Mouse (Mus musculus): ENCODE measurements around the gene Ctnna2.

Ctnna2 gene

GRCm38 (mm10) chr6:77979241-77979961 lies at the start of gene Ctnna2:
TSS of gene Ctnna2 (minus strand) at chr6:77979699.
- DNase-seq = peak; percentile 99

GRCm38 (mm10) chr6:77980137-77981052 lies 896 bp upstream of the Ctnna2 start:
- DNase-seq = no peak

DNA sequence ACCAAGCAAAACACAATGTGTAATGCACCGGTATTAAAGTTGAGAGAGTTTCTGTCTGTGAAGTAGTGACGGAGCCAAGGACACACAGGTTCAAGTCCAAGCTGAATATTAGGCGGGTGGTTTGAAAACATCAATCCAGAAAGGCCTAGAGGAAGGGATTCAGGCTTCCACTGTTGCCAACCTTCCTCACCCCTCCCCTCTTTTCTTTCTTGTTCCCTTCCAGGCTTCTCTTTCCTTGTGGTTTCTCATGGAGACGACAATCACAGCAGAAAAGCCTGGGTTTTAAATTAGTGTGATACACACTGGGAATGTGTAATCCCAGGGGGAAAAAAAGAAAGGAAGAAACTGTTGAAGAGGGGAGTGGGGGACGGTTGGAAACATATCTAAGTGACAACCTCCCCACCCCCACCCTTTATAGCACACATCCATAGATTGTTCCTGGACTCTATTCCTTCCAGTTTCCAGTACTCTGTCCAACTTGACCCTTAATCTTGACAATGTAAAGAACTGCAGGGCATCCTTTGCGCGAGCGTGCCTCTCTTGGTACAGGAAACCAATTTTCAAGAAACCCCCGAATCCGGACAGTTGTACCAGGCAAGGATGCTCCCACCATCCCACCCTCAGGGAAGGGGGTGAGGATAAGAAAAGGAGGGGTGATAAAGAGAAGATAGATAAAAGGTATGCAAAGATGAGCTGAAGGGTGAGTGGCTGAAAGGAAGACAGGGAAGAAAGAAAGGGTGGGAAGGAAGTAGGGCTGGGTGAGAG lies 841 bp downstream of the Ctnna2 start:
- peak; percentile 13 to 51 for DNase-seq

GRCm38 (mm10) chr6:77970545-77971242 lies 8.8 kb downstream of the Ctnna2 start:
- DNase-seq = peak; percentile 40 to 55

DNA sequence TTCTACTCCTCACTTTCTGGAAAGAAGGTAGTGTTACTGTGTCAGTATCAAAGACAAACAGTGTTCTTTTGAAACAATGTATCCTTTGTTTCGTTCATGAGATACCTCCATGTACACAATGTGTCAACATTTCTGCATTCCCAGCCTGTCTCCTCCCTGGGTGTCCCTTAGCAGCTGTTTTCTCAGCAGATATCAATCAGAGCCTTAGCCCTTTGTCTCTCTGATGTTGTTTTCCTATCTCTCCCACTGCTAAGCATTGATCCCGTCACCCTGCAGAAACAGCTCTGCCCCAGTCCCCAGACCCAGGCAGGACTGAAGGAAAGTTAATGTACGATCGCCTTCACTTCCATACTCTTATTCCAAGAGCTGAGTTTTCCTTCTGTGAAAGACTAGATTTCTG lies 9.7 kb downstream of the Ctnna2 start:
- DNase-seq = no peak

DNA sequence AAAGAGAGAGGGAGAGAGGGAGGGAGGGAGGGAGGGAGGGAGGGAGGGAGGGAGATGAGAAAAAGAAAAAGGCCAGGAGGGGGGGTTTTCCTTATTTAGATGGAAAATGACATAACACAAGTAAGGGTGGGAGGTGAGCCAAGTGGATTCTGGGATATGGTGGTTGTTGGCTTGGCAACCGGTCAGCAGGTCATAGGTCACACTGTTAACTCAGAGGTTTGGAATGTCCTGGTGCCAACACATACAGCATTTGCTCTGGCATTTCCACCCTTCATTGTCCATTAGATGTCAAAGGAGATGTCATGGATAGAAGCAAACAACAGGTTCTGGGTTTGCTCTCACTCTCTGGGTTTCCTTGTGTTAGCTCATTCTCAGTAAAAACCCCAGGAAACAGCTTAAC lies 17.5 kb downstream of the Ctnna2 start:
- DNase-seq = no peak

GRCm38 (mm10) chr6:77951276-77951675 lies 28.2 kb downstream of the Ctnna2 start:
- DNase-seq = peak in 1 of 2 experiments; percentile 43

DNA sequence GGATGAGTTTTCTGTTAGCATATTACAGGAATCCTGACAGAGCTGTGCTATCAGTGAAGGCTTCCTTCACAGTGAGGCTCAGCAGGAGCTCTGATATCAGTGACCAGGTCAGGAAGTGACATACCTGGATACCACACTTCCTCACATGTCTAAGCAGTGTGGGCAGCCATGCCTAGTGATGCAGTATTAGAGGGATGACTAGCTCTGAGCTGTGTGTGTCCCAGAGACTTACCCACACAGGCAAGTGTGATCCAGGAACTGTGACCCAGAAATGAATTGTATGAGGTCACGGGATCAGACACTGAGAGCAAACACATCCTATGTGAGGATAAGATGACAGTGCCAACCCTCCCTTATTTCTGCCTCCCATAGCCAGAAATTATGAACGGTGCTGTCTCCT lies 28.8 kb downstream of the Ctnna2 start:
- DNase-seq = peak in 1 of 2 experiments; percentile 8

DNA sequence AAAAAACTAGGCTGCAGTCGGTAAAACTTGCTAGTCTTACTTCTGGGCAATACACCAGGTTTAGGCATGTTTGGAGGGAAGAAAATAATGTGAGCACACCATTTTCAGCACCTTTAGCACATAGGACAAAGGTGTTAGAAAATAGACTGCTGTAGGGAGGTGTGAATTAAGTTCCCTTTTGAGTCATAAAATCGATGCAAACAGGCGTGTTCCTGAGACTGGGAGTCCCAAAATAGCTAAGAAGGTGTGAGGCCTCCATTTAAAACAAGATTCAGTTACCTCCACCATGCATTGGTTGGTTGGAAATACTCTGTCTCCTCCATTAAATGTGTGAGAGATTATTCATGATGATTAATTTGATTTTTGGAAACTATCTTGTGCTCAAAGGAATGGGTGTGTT lies 50.1 kb downstream of the Ctnna2 start:
- DNase-seq = no peak

DNA sequence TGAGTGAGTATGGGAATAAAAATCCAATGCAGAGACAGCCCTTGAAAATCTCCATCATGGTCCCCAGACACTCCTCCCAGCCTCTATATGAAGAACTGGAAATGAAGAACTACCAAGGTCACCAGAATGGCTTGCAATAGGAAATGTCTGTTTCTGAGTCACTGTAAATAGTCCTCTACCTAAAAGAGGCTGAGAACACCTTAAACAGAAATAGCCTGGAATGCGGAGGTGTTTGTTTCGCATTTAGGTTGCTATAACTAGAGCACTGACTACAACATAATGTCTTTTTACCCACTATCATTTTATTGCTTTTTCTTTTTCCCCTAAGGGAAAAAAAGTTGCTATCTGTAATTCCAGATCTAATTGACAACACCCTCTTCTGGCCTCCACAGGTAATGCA lies 106.3 kb downstream of the Ctnna2 start:
- DNase-seq = no peak

- no peak for DNase-seq
Observed at GRCm38 (mm10) chr6:77869313-77869712, 110.2 kb downstream of the Ctnna2 start.

GRCm38 (mm10) chr6:77868119-77868518 lies 111.4 kb downstream of the Ctnna2 start:
- no peak for DNase-seq

DNA sequence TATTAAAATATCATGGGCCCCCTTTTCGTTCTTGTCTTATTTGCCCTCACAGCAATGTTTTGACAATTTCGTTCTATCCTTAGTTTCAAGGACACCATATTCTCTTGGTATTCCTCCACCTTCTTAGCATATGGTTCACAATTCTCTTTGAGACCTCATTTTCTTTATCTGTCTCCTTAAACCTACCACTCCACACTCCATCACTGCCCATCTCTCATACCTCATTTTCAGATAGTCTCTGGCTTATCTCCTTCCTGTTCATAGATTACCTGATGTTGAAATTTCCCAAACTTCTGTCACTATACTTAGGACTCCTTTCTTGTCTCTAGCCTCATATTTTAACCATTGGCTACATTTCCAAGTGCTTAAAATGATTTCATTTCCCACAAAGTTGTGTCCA lies 116.1 kb downstream of the Ctnna2 start:
- no peak for DNase-seq

DNA sequence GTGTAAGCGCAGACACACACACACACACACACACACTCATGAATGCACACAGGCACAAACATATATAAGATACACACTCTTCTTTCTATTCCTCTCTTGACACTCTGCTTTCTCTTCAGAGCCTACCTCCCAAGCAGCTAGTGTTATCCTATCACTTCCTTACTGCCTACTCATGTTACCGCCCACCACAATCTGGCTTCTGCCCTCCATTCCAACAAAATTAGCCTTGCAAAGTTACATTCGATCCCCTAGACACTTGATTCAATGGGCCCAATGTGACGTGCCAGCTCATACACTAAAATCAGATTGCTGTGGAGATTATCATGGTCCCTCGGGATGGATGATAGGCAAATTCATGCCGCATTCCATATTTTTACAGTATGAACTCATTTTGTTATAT lies 116.7 kb downstream of the Ctnna2 start:
- DNase-seq = no peak

DNA sequence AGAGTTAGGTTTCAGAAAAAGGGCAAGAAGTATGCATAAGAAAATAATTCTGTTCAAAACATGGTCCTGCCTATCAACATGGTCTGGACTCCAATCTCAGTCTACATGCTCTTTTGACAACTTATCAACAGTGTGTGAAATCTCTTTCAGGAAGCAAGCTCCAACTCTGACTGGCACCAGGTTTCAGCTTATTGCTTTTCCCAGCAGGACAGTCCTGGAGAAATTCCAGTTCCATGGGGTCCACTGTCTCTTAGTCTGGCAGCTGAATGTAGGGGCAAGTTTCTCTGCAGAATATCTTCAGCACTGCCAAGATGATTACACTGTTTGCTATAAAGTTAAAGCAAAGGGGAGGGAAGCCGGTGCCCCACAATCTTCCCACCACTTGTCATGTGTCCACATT lies 130.1 kb downstream of the Ctnna2 start:
- peak; percentile 31 to 72 for DNase-seq

- no peak for DNase-seq
Observed at GRCm38 (mm10) chr6:77848796-77849195, 130.7 kb downstream of the Ctnna2 start.

GRCm38 (mm10) chr6:77847651-77848050 lies 131.8 kb downstream of the Ctnna2 start:
- no peak for DNase-seq

DNA sequence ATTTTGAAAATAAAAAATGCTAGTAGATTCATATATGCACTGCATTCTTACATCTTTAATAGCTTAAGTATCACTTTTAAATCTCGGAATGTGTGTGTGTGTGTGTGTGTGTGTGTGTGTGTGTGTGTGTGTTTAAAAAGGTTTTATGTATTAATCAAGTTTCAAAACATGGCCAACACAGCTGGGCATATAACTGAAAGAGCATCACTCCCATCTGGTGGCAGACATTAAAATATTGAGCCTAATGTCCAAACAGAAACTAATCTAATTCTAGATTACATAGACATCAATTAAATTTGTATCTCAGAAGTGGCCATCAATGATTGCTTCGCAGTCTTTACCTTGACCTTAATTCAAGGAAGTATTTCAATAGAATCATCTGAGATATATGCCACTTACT lies 140.4 kb downstream of the Ctnna2 start:
- DNase-seq = no peak

DNA sequence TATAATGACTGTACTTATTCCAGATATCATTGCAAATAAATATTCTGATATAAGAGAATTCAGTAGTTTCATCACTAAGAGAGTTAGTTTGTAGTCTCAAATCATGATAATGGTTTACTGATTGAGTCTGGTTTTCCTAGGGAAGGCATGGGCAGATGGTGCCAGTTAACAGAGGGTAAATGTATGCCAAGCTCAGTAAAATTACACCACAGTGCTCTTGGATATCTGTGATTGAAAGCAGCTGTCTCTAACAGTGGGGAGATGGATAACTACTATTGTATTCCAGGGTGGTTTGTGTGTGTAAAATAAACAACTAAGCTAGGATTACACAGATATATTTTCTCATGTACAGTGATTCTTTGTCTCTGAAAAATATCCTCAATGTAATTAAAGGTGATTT lies 140.8 kb downstream of the Ctnna2 start:
- peak; percentile 11 to 44 for DNase-seq

DNA sequence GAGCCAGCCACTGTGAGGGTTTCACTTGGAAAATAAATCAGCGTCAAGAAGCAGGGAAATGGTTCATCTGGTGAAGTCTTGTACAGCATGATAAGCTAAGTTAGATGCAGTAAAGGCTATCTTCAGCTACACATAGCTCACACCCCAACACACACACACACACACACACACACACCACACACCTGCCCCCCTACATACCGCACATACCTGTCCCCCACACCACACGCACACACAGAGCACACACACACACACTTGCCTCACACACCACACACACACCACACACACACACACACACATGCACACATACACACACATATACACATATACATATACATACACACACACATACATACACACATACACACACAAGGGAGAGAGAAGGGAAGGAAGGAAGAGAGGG lies 142.0 kb downstream of the Ctnna2 start:
- DNase-seq = no peak

DNA sequence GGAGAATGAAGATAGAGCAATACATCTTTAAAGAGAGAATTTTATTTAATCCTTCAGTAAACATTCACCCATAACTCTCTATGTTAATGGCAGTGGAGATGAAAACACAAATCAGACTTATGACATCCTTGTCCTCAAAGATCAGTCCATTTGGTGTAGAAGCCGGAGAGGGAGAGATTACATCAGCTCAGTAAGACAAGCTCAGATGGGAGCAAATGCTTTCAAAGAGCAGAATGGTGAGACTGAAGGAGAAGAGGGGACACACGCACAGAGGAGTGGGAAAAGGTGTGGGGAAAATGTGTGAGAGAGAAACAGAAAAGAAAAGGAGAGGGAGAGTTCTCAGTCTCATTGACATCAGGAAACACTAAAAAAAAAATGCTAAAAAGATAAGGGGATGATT lies 144.8 kb downstream of the Ctnna2 start:
- DNase-seq = no peak

GRCm38 (mm10) chr6:77827526-77827925 lies 152.0 kb downstream of the Ctnna2 start:
- DNase-seq = no peak

DNA sequence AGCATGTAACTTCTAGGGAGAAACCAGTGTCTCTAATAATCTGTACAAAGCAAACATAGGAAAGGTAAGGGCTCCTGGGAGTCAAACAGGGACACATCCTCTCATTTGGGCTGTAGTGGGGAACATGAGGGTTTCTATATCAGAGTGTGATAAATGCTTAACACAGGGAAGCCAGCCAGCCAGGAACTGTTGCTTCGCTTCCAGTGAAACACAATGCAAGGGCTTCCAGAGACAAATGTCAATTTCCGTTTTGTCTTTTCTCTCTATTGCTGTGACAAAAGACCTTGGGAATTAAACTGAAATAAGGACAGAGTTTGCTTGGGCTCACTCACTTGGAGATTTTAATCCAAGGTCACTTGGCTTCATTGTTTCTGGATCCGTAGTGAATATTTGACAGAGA lies 162.4 kb downstream of the Ctnna2 start:
- no peak for DNase-seq

Measured in cerebellum, postnatal 14 days (tissue).